Mouse (Mus musculus): ENCODE measurements around the gene Wdr43.
"Not testable (repeated sequence)": the region's sequence is repeated elsewhere in the genome, so short reads cannot be mapped to it uniquely, and the experiment has no call there.

Gene Wdr43

GRCm38 (mm10) chr17:71615638-71616318, at the start of gene Wdr43:
Gene Wdr43 (plus strand): TSS chr17:71615895.
- peak; percentile 98 for DNase-seq

GRCm38 (mm10) chr17:71579176-71579705, 36.5 kb upstream of the Wdr43 start:
- no peak for DNase-seq

DNA sequence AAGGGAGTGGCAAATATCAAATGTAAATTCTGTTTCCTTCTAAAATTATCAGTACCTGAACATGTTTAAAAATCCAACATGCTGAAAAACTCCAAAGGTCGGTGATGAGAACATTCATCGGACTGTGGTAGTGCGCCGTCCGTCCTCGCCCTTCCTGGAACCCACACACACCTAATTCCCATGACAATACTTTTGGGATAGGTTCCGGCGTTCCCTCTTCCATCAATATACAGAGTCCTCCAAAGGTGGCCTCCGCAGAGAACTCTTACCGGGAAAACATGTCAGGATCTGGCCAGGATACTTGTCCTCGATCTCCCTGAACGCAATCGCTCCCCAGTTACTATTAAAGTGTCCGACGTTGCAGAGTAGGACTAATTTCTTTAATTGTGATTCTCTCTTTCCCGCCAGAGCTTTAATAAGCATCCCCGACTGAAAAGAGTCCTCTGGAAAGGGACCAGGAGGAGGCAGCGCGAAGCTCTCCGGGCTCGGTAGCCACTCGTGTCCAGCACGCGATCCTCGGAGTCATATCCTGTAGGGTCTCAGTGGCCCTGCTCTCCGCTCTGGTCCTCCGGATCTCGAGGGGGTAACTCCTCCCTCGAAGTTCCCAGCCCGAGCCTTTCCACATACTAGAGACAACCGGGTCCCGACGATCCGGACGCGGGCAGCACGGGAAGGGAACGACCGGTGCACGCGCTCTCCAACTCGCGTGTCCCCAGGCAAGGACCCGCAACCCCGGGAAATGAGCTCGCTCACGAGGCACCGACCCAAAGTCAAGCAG, 17.6 kb upstream of the Wdr43 start:
- DNase-seq: no peak

GRCm38 (mm10) chr17:71598659-71599554, 16.8 kb upstream of the Wdr43 start:
- DNase-seq: peak; percentile 92

- DNase-seq: peak; percentile 45
These were observed 781 bp downstream of the Wdr43 start for GRCm38 (mm10) chr17:71616319-71617032.

DNA sequence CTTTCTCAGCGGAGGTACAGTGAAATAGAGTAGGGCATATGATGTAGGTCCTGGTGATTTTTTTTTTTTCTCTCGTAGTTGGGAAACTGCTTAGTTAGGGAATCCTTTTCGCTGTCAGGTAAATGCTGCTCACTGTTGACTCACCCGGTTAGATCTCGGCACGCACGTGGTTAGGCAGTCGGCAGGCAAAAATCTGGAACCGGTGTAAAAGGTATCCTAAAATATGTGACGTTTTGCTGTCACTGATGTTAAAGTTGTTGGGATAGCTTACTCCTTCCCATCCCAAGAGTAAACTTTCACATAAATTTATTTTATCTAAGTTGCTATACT, 1.3 kb downstream of the Wdr43 start:
- no peak for DNase-seq

DNA sequence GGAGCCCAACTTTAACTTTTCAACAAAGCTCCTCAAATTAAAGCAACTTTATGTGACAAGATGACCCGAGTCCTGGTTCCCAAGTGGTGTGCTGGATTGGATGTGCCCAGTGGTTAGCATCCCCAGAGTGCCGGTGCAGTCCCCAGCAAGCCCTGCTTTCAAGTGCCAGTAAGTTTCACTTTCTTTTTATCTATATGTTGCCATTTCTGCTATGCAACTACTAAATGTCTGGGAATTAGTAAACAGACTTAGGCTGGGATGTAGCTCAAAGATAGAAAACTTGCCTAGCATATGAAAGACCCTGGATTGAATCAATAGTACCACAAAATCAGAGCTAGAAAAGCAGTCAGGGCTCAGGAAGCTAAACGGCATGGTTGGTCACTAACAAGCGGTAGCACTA, 2.3 kb downstream of the Wdr43 start:
- DNase-seq: no peak

DNA sequence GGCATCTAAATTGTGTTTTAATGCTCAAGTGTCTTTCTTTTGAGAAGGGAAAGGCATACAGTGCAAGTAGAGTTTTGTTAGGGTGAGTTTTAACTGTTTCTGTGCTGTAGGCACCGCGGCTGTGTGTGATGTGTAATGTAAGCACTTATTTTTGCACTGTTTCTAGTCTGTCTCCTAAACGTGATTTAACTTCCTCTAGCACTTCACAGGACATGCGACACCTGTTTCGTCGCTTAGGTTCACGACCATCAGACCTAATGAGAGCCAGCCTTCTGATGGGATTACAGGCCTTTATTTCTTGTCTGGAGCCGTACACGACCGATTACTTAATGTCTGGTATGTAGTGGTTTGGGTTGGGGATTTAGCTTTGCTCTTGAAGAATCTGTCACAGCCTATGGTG, 16.1 kb downstream of the Wdr43 start:
- DNase-seq: no peak

- no peak for DNase-seq
These were observed 17.7 kb downstream of the Wdr43 start for GRCm38 (mm10) chr17:71633350-71633749.

GRCm38 (mm10) chr17:71636786-71637185, 21.1 kb downstream of the Wdr43 start:
- no peak for DNase-seq

GRCm38 (mm10) chr17:71637750-71638265, 22.1 kb downstream of the Wdr43 start:
- no peak for DNase-seq

- not testable (repeated sequence) for DNase-seq
These were observed 23.4 kb downstream of the Wdr43 start for GRCm38 (mm10) chr17:71639056-71639455.

- DNase-seq: no peak
These were observed 24.9 kb downstream of the Wdr43 start for GRCm38 (mm10) chr17:71640421-71641085.

DNA sequence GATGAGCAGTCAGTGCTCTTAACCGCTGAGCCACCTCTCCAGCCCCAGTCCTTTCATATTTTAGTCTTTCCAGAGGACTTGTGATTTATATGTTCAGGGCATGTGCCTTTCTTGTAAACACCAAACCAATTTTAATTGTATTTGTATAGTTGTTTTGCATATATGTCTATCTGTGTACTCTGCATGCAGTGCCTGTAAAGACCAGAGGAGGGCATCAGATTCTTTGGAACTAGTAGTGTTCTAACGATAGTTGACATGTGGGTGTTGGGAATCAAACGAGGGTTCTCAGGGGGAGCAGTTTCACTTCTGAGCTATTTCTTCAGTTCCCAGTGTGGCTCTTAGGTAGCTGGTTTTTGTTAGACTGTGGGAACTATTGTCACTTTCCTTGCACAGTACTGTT, 26.5 kb downstream of the Wdr43 start:
- no peak for DNase-seq

- no peak for DNase-seq
These were observed 34.3 kb downstream of the Wdr43 start for GRCm38 (mm10) chr17:71650011-71650410.

DNA sequence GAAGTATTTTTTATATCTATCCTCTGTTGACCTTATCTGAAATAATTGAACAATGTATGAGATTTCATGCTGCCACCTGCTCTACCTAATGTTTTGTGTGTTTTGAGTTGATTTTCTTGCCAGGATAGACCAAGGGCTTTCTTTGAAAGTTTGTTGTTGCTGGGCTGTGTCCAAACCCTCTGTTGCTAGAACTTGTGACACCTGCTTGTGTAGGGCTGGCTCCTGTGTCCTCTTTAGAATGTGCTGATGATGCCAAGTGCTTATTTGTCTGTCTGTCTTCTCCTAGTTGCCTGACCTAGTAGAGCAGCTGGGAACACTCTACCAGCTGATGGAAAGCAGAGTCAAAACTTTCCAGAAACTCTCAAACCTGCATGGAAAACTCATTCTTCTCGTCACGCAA, 36.8 kb downstream of the Wdr43 start:
- DNase-seq: no peak

GRCm38 (mm10) chr17:71652934-71653333, 37.2 kb downstream of the Wdr43 start:
- no peak for DNase-seq

DNA sequence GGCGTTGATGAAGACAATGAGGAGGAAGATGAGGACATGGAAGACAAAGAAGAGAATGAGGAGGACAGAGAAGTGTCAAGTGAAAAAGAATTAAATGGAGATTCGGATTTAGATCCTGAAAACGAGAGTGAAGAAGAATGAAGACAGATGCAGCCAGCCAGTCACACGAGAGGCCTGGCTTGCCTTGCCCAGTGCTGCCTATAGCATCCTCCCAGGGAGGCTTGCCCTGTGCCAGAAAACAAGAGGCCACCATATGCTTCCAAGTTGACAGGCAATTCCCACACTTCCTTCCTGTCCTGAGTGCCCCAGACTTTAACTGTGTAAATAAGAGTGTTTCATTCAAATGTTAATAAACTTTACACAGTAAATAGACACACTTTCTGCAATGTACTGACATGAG, 41.8 kb downstream of the Wdr43 start:
- DNase-seq: no peak

DNA sequence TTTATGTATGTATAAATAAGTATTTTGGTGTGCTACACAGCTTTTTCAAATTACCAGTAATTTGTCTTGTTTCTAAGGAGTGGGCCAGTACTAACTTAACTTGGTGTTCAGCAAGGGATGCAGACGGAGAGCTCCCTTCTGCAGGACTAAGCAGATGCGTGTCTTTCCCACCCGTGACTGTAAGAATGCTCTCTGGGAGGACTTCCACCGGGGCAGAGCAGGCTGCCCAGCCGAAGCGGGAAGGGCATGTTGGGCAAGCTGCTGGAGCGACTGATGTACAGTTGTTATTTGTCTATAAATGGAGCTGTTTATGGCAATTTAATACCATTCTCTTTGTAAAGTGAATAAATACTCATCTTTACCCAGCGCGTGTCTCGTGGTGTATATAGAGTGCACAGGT, 43.0 kb downstream of the Wdr43 start:
- DNase-seq: no peak

GRCm38 (mm10) chr17:71660390-71660789, 44.7 kb downstream of the Wdr43 start:
- no peak for DNase-seq

DNA sequence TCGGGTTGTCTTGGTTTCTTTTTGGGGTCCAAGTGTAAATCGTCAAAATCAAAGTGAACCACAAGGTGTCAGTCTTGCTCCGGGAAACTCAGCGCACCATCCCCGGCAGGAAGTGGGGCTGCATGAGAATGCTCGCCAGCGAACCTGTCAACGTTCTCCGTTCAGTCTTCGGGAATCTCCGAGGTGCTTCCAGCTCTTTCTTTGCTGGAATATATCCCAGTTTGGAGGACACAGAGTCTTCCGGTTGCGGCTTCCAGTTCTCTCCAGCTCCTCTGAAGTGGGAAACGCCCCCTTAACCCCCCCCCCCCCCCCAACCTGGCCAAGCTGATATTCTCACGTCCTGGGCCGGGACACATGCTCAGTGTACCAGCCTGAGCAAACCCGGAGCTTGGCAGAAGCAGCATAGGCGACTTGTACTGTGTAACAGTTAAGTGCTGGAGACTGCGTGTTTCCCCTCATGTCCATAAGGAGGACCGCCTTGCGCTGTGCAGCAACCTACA, 47.1 kb downstream of the Wdr43 start:
- DNase-seq: peak; percentile 82

- DNase-seq: no peak
These were observed 47.8 kb downstream of the Wdr43 start for GRCm38 (mm10) chr17:71663491-71663890.
